Mouse (Mus musculus) midbrain, embryonic 11.5 days (tissue): Measurements from ENCODE around the gene Cisd2. TPM values are rescaled to one million over a fixed set of nuclear protein-coding genes. Genes with fewer than 3 reads are reported as not detected.

Experiments
- ATAC-seq: fragments of 200-750 bp; cut with Nextera tagmentation; 2 replicates; pipeline ENCODE4 v1.8.0; 2017; ENCODE audit warnings: moderate TSS enrichment, moderate library complexity; ENCODE audit not compliant: low FRiP score
- DNase-seq: peaks from one replicate; pipeline ENCODE4 v3.0.0; 2015; ENCODE audit warnings: low spot score; ENCODE audit errors: missing footprints
- H3K27ac ChIP-seq: fragments of 300-500 bp; sonication (generic); 2 replicates; pipeline ENCODE4 v1.5.1; 2014; ENCODE audit warnings: low read depth, low read length
- H3K27me3 ChIP-seq: fragments of 300-500 bp; sonication (generic); 2 replicates; pipeline ENCODE4 v1.6.1; 2014; ENCODE audit warnings: mild to moderate bottlenecking, low read length, moderate library complexity, mixed read lengths; ENCODE audit not compliant: control insufficient read depth, insufficient read depth
- H3K36me3 ChIP-seq: fragments of 300-500 bp; sonication (generic); 2 replicates; pipeline ENCODE4 v1.6.1; 2014; ENCODE audit warnings: mild to moderate bottlenecking, low read length, moderate library complexity, mixed read lengths; ENCODE audit not compliant: control insufficient read depth, insufficient read depth
- H3K4me1 ChIP-seq: fragments of 300-500 bp; sonication (generic); 2 replicates; pipeline ENCODE4 v1.6.1; 2014; ENCODE audit warnings: low read length; ENCODE audit not compliant: control insufficient read depth, insufficient read depth
- H3K4me2 ChIP-seq: fragments of 300-500 bp; sonication (generic); 2 replicates; pipeline ENCODE4 v1.6.1; 2014; ENCODE audit warnings: mild to moderate bottlenecking, moderate library complexity
- H3K4me3 ChIP-seq: fragments of 300-500 bp; sonication (generic); 2 replicates; pipeline ENCODE4 v1.5.1; 2014; ENCODE audit warnings: low read depth, low read length
- H3K9ac ChIP-seq: fragments of 300-500 bp; sonication (generic); 2 replicates; pipeline ENCODE4 v1.6.1; 2014; ENCODE audit warnings: low read length
- H3K9me3 ChIP-seq: fragments of 300-500 bp; sonication (generic); 2 replicates; pipeline ENCODE4 v1.6.1; 2016; ENCODE audit warnings: low read length; ENCODE audit not compliant: control insufficient read depth
- WGBS: fragments of 180-500 bp; shearing (Covaris S2); extraction: QIAGEN DNeasy Blood & Tissue Kit; methylation state at CpG from one replicate; pipeline ENCODE4 v1.1.7; 2014; 5-methylcytosine and 5-hydroxymethylcytosine counted together
- polyA plus RNA-seq: library from polyadenylated mRNA; unstranded; fragments of >200 nt; fragmentation: Nextera tagmentation; extraction: Ambion mirVana; gene quantifications from 2 replicates; pipeline ENCODE4 v1.2.1, GENCODE M21; 2014

The Cisd2 gene
- polyA plus RNA-seq, 1 experiment from 2014 or later: 85.5 TPM

GRCm38 (mm10) chr3:135420542-135421309 lies 3.0 kb downstream of the Cisd2 start:
- no peak overlapping the region for H3K4me3 ChIP-seq
- WGBS: 92% methylated on average over 9 of the region's 9 CpGs
- H3K27ac ChIP-seq: no peak overlapping the region
- no peaks in the 10 kb centered on the region for H3K36me3 ChIP-seq
- no peaks in the 10 kb centered on the region for H3K27me3 ChIP-seq
- peaks cover 9% of the 10 kb centered on the region; the same call in 1 of the 2 replicates for H3K4me1 ChIP-seq
- DNase-seq: no peak
- H3K9ac ChIP-seq: no peak overlapping the region
- ATAC-seq: no peak
- no peak overlapping the region for H3K4me2 ChIP-seq
- H3K9me3 ChIP-seq: no peaks in the 10 kb centered on the region

GRCm38 (mm10) chr3:135417799-135418198 lies 5.9 kb downstream of the Cisd2 start:
- Histone ChIP-seq H3K4me1 (0 out of 2 replicates have a peak, but pooled peaks cover 2% of the 10 kb centered on the region), H3K4me3 (no peak overlapping the region), H3K9ac (no peak overlapping the region), H3K9me3 (no peaks in the 10 kb centered on the region), H3K4me2 (no peak overlapping the region), H3K36me3 (no peaks in the 10 kb centered on the region), H3K27ac (no peak overlapping the region), H3K27me3 (no peaks in the 10 kb centered on the region)
- DNase-seq: no peak
- WGBS: 87% methylated on average over 3 of the region's 3 CpGs
- ATAC-seq: no peak

- H3K4me1 ChIP-seq: 0 out of 2 replicates have a peak, but pooled peaks cover 2% of the 10 kb centered on the region
- H3K9ac ChIP-seq: no peak overlapping the region
- H3K9me3 ChIP-seq: no peaks in the 10 kb centered on the region
- no peaks in the 10 kb centered on the region for H3K36me3 ChIP-seq
- no peak overlapping the region for H3K27ac ChIP-seq
- H3K27me3 ChIP-seq: no peaks in the 10 kb centered on the region
- H3K4me2 ChIP-seq: no peak overlapping the region
- DNase-seq: no peak
- no peak for ATAC-seq
- WGBS: 88% methylated on average over 3 of the region's 3 CpGs
- H3K4me3 ChIP-seq: no peak overlapping the region
These were observed 6.5 kb downstream of the Cisd2 start for GRCm38 (mm10) chr3:135417245-135417644.

GRCm38 (mm10) chr3:135411824-135412223 lies 11.9 kb downstream of the Cisd2 start:
- 45% methylated on average over 9 of the region's 9 CpGs for WGBS
- ATAC-seq (peak; percentile 76), DNase-seq (peak; percentile 81)
- Histone ChIP-seq H3K9ac (no peak overlapping the region), H3K4me2 (no peak overlapping the region), H3K27ac (no peak overlapping the region), H3K4me3 (no peak overlapping the region), H3K4me1 (peaks cover 6% of the 10 kb centered on the region; the same call in 1 of the 2 replicates), H3K27me3 (no peaks in the 10 kb centered on the region), H3K36me3 (peaks cover 4% of the 10 kb centered on the region; the same call in 1 of the 2 replicates), H3K9me3 (no peaks in the 10 kb centered on the region; the same call in 1 of the 2 replicates)

GRCm38 (mm10) chr3:135411056-135411455 lies 12.7 kb downstream of the Cisd2 start:
- WGBS: 93% methylated on average over 12 of the region's 12 CpGs
- Histone ChIP-seq H3K9ac (no peak overlapping the region), H3K4me3 (no peak overlapping the region), H3K9me3 (no peaks in the 10 kb centered on the region; the same call in 1 of the 2 replicates), H3K27me3 (no peaks in the 10 kb centered on the region), H3K36me3 (peaks cover 4% of the 10 kb centered on the region), H3K27ac (no peak overlapping the region), H3K4me2 (no peak overlapping the region), H3K4me1 (peaks cover 6% of the 10 kb centered on the region; the same call in 1 of the 2 replicates)
- DNase-seq: peak; percentile 75
- ATAC-seq: no peak

GRCm38 (mm10) chr3:135409219-135409618 lies 14.5 kb downstream of the Cisd2 start:
- 94% methylated on average over 5 of the region's 5 CpGs for WGBS
- no peak for ATAC-seq
- Histone ChIP-seq H3K4me2 (no peak overlapping the region), H3K27me3 (no peaks in the 10 kb centered on the region), H3K9me3 (no peaks in the 10 kb centered on the region; the same call in 1 of the 2 replicates), H3K9ac (no peak overlapping the region), H3K4me3 (no peak overlapping the region), H3K27ac (no peak overlapping the region), H3K4me1 (peaks cover 6% of the 10 kb centered on the region; the same call in 1 of the 2 replicates), H3K36me3 (peaks cover 4% of the 10 kb centered on the region)
- DNase-seq: peak; percentile 66

GRCm38 (mm10) chr3:135407351-135407750 lies 16.4 kb downstream of the Cisd2 start:
- Histone ChIP-seq H3K36me3 (peaks cover 4% of the 10 kb centered on the region), H3K4me1 (peaks cover 6% of the 10 kb centered on the region; the same call in 1 of the 2 replicates), H3K9ac (no peak overlapping the region), H3K4me2 (no peak overlapping the region), H3K4me3 (no peak overlapping the region), H3K27me3 (no peaks in the 10 kb centered on the region), H3K9me3 (no peaks in the 10 kb centered on the region; the same call in 1 of the 2 replicates), H3K27ac (no peak overlapping the region)
- DNase-seq (peak; percentile 59), ATAC-seq (no peak)
- WGBS: 78% methylated on average over 9 of the region's 9 CpGs

GRCm38 (mm10) chr3:135404599-135404998 lies 19.1 kb downstream of the Cisd2 start:
- no peak overlapping the region for H3K4me2 ChIP-seq
- no peaks in the 10 kb centered on the region for H3K27me3 ChIP-seq
- no peak overlapping the region for H3K27ac ChIP-seq
- WGBS: 91% methylated on average over 4 of the region's 4 CpGs
- H3K9me3 ChIP-seq: no peaks in the 10 kb centered on the region; the same call in 1 of the 2 replicates
- H3K4me1 ChIP-seq: no peaks in the 10 kb centered on the region; the same call in 1 of the 2 replicates
- DNase-seq: no peak
- no peak overlapping the region for H3K4me3 ChIP-seq
- no peak for ATAC-seq
- H3K9ac ChIP-seq: no peak overlapping the region
- peaks cover 4% of the 10 kb centered on the region for H3K36me3 ChIP-seq

- Histone ChIP-seq H3K4me1 (no peaks in the 10 kb centered on the region; the same call in 1 of the 2 replicates), H3K9ac (no peak overlapping the region), H3K27me3 (no peaks in the 10 kb centered on the region), H3K27ac (no peak overlapping the region), H3K9me3 (no peaks in the 10 kb centered on the region), H3K4me2 (no peak overlapping the region), H3K4me3 (no peak overlapping the region), H3K36me3 (no peaks in the 10 kb centered on the region; the same call in 1 of the 2 replicates)
- 75% methylated on average over 5 of the region's 5 CpGs for WGBS
- ATAC-seq (no peak), DNase-seq (no peak)
These were observed 19.9 kb downstream of the Cisd2 start for GRCm38 (mm10) chr3:135403856-135404255.
